Comparison of ENCODE assay signal across 8 mouse cellular contexts in genomic region chr16:37539240-37539610, GRCm38 (mm10). TPM values are rescaled to one million over a fixed set of nuclear protein-coding genes. Genes with fewer than 3 reads are reported as not detected.
A peak's percentile ranks its signal among the peaks of the same experiment; 100 is the strongest.
DNase-seq lines count a peak whose midpoint lies in the region; ATAC-seq and TF ChIP-seq lines count a peak whose summit lies in the region.

No protein-coding gene starts in this region.

- no peaks in the 10 kb centered on the region; the same call in 1 of the 2 replicates for H3K79me2 ChIP-seq in liver, adult 2 months (ENCODE audit: control insufficient read depth, insufficient read depth, low read length)

- H3K9ac ChIP-seq in liver, adult 2 months (ENCODE audit: low read depth, low read length), result peak overlapping the region; percentile 78
- H3K9ac ChIP-seq in embryonic facial prominence, embryonic 13.5 days, result peak overlapping the region; percentile 89
- peak overlapping the region; percentile 93 for H3K9ac ChIP-seq in intestine, embryonic 16.5 days (ENCODE audit: low read depth, low read length)
- H3K9ac ChIP-seq in neural tube, embryonic 12.5 days, result peak overlapping the region; percentile 78

- H3K4me2 ChIP-seq in embryonic facial prominence, embryonic 13.5 days, result peak overlapping the region; percentile 75
- peak overlapping the region; percentile 65 for H3K4me2 ChIP-seq in intestine, embryonic 16.5 days (ENCODE audit: low read depth, low read length)
- H3K4me2 ChIP-seq in neural tube, embryonic 12.5 days (replicated peaks), result peak overlapping the region; percentile 67

- ATAC-seq in embryonic facial prominence, embryonic 13.5 days (ENCODE audit: insufficient number of reproducible peaks, insufficient read depth, low FRiP score, low TSS enrichment, low read depth), result no peak; the same call in 1 of the 2 replicates
- peak; percentile 64 for ATAC-seq in intestine, embryonic 16.5 days
- ATAC-seq in neural tube, embryonic 12.5 days (ENCODE audit: low FRiP score, low read depth), result peak; percentile 64

- no peak for TF ChIP-seq CTCF in liver, adult 2 months (IDR thresholded peaks at IDR 0.05; ENCODE audit: low read depth, low read length)

- TF ChIP-seq POLR2A in liver, adult 2 months (IDR thresholded peaks at IDR 0.05; ENCODE audit: extremely low read depth, insufficient read depth, low read length), result no peak

- under 1% methylated on average over 22 of the region's 22 CpGs for WGBS in liver, adult 2 months
- WGBS in embryonic facial prominence, embryonic 13.5 days, result under 1% methylated on average over 22 of the region's 22 CpGs
- under 1% methylated on average over 22 of the region's 22 CpGs for WGBS in intestine, embryonic 16.5 days
- under 1% methylated on average over 22 of the region's 22 CpGs for WGBS in neural tube, embryonic 12.5 days

- peaks cover 25% of the 10 kb centered on the region; the same call in 1 of the 2 replicates for H3K4me1 ChIP-seq in liver, adult 2 months (ENCODE audit: control insufficient read depth, insufficient read depth, low read length)
- peaks cover 19% of the 10 kb centered on the region for H3K4me1 ChIP-seq in embryonic facial prominence, embryonic 13.5 days
- H3K4me1 ChIP-seq in intestine, embryonic 16.5 days (ENCODE audit: control insufficient read depth, insufficient read depth, low read length), result peaks cover 11% of the 10 kb centered on the region; the same call in 1 of the 2 replicates
- H3K4me1 ChIP-seq in neural tube, embryonic 12.5 days, result peaks cover 24% of the 10 kb centered on the region

- H3K27ac ChIP-seq in liver, adult 2 months (replicated peaks; ENCODE audit: insufficient read depth, low read depth, low read length), result peak overlapping the region; percentile 37
- H3K27ac ChIP-seq in embryonic facial prominence, embryonic 13.5 days, result peak overlapping the region; percentile 95
- H3K27ac ChIP-seq in intestine, embryonic 16.5 days (ENCODE audit: low read length), result peak overlapping the region; percentile 57
- peak overlapping the region; percentile 63; the same call in 1 of the 2 replicates for H3K27ac ChIP-seq in neural tube, embryonic 12.5 days

- peaks cover 10% of the 10 kb centered on the region for H3K36me3 ChIP-seq in liver, adult 2 months (ENCODE audit: control insufficient read depth, insufficient read depth, low read length)
- peaks cover 14% of the 10 kb centered on the region for H3K36me3 ChIP-seq in embryonic facial prominence, embryonic 13.5 days
- H3K36me3 ChIP-seq in intestine, embryonic 16.5 days (ENCODE audit: control insufficient read depth, insufficient read depth, low read length), result 0 out of 2 replicates have a peak, but pooled peaks cover 2% of the 10 kb centered on the region
- H3K36me3 ChIP-seq in neural tube, embryonic 12.5 days, result peaks cover 19% of the 10 kb centered on the region

- H3K9me3 ChIP-seq in embryonic facial prominence, embryonic 13.5 days, result no peaks in the 10 kb centered on the region
- no peaks in the 10 kb centered on the region for H3K9me3 ChIP-seq in intestine, embryonic 16.5 days (ENCODE audit: control insufficient read depth, low read length)
- H3K9me3 ChIP-seq in neural tube, embryonic 12.5 days, result no peaks in the 10 kb centered on the region

- peak overlapping the region; percentile 72 for H3K4me3 ChIP-seq in liver, adult 2 months (ENCODE audit: insufficient read depth, low read depth, low read length)
- peak overlapping the region; percentile 86 for H3K4me3 ChIP-seq in embryonic facial prominence, embryonic 13.5 days
- peak overlapping the region; percentile 89 for H3K4me3 ChIP-seq in intestine, embryonic 16.5 days (ENCODE audit: low read length)
- H3K4me3 ChIP-seq in neural tube, embryonic 12.5 days, result peak overlapping the region; percentile 56

- no peak for DNase-seq in liver, adult 2 months (ENCODE audit: extremely low read depth, low read depth, low spot score)
- no peak for DNase-seq in liver
- no peak for DNase-seq in cerebellum, postnatal 10 days
- no peak for DNase-seq in thymus, postnatal 25 days
- DNase-seq in left cerebral cortex, postnatal 10 days (ENCODE audit: extremely low spot score in 1 of 2, low spot score in 2 of 2), result no peak

- intact Hi-C loops in left cerebral cortex, postnatal 10 days (cut with DNase I), result no loop called here

- H3K27me3 ChIP-seq in liver, adult 2 months (ENCODE audit: control insufficient read depth, insufficient read depth, low read length), result no peaks in the 10 kb centered on the region
- H3K27me3 ChIP-seq in embryonic facial prominence, embryonic 13.5 days, result no peaks in the 10 kb centered on the region
- no peaks in the 10 kb centered on the region for H3K27me3 ChIP-seq in intestine, embryonic 16.5 days (replicated peaks; ENCODE audit: control insufficient read depth, insufficient read depth, low read length)
- H3K27me3 ChIP-seq in neural tube, embryonic 12.5 days (replicated peaks), result no peaks in the 10 kb centered on the region

RNA-seq across cellular contexts. Expression of gene Gtf2e1, which starts 0.4 kb away (rescaled TPM):
- total RNA-seq in liver, adult 2 months (2014; rRNA removed), result 7.2 and 8.3 TPM in 2 replicates
- polyA plus RNA-seq in liver, adult 2 months (2012; rRNA removed), result 5.0 and 5.5 TPM in 2 replicates
- polyA plus RNA-seq in embryonic facial prominence, embryonic 13.5 days (2015; fragmentation: Nextera tagmentation; extraction: Ambion mirVana), result 31.7 and 34.9 TPM in 2 replicates
- 16.4 and 17.3 TPM in 2 replicates for polyA plus RNA-seq in intestine, embryonic 16.5 days (2015; fragmentation: Nextera tagmentation; extraction: Ambion mirVana)
- polyA plus RNA-seq in neural tube, embryonic 12.5 days (2016; fragmentation: Nextera tagmentation; extraction: Ambion mirVana), result 35.4 and 37.6 TPM in 2 replicates
- total RNA-seq in left cerebral cortex, postnatal 10 days (2021), result 10 to 100 TPM; 18.3 to 19.6 TPM

RNA-seq across cellular contexts. Expression of gene Rabl3, which starts 0.5 kb away (rescaled TPM):
- 10.4 and 10.7 TPM in 2 replicates for total RNA-seq in liver, adult 2 months (2014; rRNA removed)
- 2.8 and 3.5 TPM in 2 replicates for polyA plus RNA-seq in liver, adult 2 months (2012; rRNA removed)
- polyA plus RNA-seq in embryonic facial prominence, embryonic 13.5 days (2015; fragmentation: Nextera tagmentation; extraction: Ambion mirVana), result 24.9 and 26.0 TPM in 2 replicates
- polyA plus RNA-seq in intestine, embryonic 16.5 days (2015; fragmentation: Nextera tagmentation; extraction: Ambion mirVana), result 30.2 and 31.0 TPM in 2 replicates
- polyA plus RNA-seq in neural tube, embryonic 12.5 days (2016; fragmentation: Nextera tagmentation; extraction: Ambion mirVana), result 28.6 and 29.5 TPM in 2 replicates
- total RNA-seq in left cerebral cortex, postnatal 10 days (2021), result 1 to 10 TPM; 8.8 to 9.4 TPM

RNA-seq across cellular contexts. Expression of gene Hgd, which starts 40.7 kb away (rescaled TPM):
- total RNA-seq in liver, adult 2 months (2014; rRNA removed), result 871 and 874 TPM in 2 replicates
- polyA plus RNA-seq in liver, adult 2 months (2012; rRNA removed), result 457 and 554 TPM in 2 replicates
- polyA plus RNA-seq in embryonic facial prominence, embryonic 13.5 days (2015; fragmentation: Nextera tagmentation; extraction: Ambion mirVana), result 0.20 and 0.65 TPM in 2 replicates
- 1.2 TPM in 2 replicates for polyA plus RNA-seq in intestine, embryonic 16.5 days (2015; fragmentation: Nextera tagmentation; extraction: Ambion mirVana)
- polyA plus RNA-seq in neural tube, embryonic 12.5 days (2016; fragmentation: Nextera tagmentation; extraction: Ambion mirVana), result not detected in 2 replicates
- not detected for total RNA-seq in left cerebral cortex, postnatal 10 days (2021)

Comparison
In these comparisons a context has a peak if more than half of its experiments do, and no peak if none do; other contexts are left out.
1. H3K27ac ChIP-seq: peak in every context shown above with its lines; median percentile 95 in embryonic facial prominence, embryonic 13.5 days; 63 in neural tube, embryonic 12.5 days; 57 in intestine, embryonic 16.5 days; 37 in liver, adult 2 months.
2. RNA of gene Hgd, which starts 40.7 kb away (polyA plus RNA-seq): 457 to 554 TPM in liver, adult 2 months; 1.2 TPM in intestine, embryonic 16.5 days, 0.20 to 0.65 TPM in embryonic facial prominence, embryonic 13.5 days and not detected in neural tube, embryonic 12.5 days; every median in the first group is over 100 times any median in the second.
3. Peak in every context shown above with its lines, with median percentiles within 50 percentile points of each other: H3K4me3 ChIP-seq, H3K9ac ChIP-seq and H3K4me2 ChIP-seq.